Comparison of ENCODE assay signal across 14 mouse cellular contexts in the genomic region with DNA sequence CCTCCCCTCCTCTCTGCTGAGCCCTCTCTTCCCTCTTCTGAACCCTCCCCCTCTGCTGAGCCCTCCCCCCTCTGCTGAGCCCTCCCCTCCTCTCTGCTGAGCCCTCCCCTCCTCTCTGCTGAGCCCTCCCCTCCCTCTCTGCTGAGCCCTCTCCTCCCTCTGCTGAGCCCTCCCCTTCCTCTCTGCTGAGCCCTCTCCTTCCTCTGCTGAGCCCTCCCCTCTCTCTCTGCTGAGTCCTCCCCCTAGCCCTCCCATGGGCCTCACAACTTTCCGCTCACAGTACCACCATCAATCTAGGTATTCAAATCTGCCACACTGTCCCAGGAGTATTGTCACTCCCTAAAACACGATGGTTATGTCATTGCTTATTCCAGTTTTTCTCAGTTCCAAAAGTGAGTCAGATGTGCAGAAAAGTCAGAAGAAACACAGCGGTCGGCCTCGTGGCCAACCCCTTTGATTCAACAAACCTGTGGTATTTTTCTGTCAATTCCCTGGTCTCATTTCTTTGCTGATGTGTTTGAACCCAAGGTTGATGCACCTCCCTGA. TPM values are rescaled to one million over a fixed set of nuclear protein-coding genes. Genes with fewer than 3 reads are reported as not detected.
DNase-seq lines count a peak whose midpoint lies in the region; ATAC-seq lines count a peak whose summit lies in the region.
"Had no signal": no experiment of that assay in that cellular context is flagged by ENCODE, and none has a peak within 500 bp of the region (broad histone marks: within the 10 kb centered on the region; RNA-seq: fewer than 3 reads in every experiment).

No protein-coding gene starts in this region.

- no peak overlapping the region for H3K4me3 ChIP-seq in heart, embryonic 10.5 days
- no peak overlapping the region for H3K4me3 ChIP-seq in neural tube, embryonic 15.5 days (replicated peaks)
- H3K4me3 ChIP-seq: hindbrain, embryonic 13.5 days had no signal

- H3K27me3 ChIP-seq in heart, embryonic 10.5 days (ENCODE audit: insufficient read depth, poor library complexity, severe bottlenecking) = no peaks in the 10 kb centered on the region
- H3K27me3 ChIP-seq in neural tube, embryonic 15.5 days (replicated peaks) = no peaks in the 10 kb centered on the region
- H3K27me3 ChIP-seq: hindbrain, embryonic 13.5 days had no signal

- H3K27ac ChIP-seq in heart, embryonic 10.5 days = peak overlapping the region; percentile 38; the same call in 1 of the 2 replicates
- no peak overlapping the region for H3K27ac ChIP-seq in neural tube, embryonic 15.5 days (replicated peaks)
- H3K27ac ChIP-seq: hindbrain, embryonic 13.5 days; liver, embryonic 14.5 days had no signal

- no peak overlapping the region for H3K4me2 ChIP-seq in neural tube, embryonic 15.5 days
- H3K4me2 ChIP-seq: hindbrain, embryonic 13.5 days had no signal

- no peaks in the 10 kb centered on the region for H3K9me3 ChIP-seq in heart, embryonic 10.5 days
- no peaks in the 10 kb centered on the region for H3K9me3 ChIP-seq in neural tube, embryonic 15.5 days (replicated peaks)
- H3K9me3 ChIP-seq: hindbrain, embryonic 13.5 days had no signal

- no peak for ATAC-seq in neural tube, embryonic 15.5 days (ENCODE audit: low FRiP score)
- ATAC-seq in megakaryocyte, adult 5-6 weeks (ENCODE audit: poor library complexity, severe bottlenecking) = peak; percentile 80
- ATAC-seq: intestine, postnatal 0 days; midbrain, embryonic 16.5 days had no signal

- intact Hi-C loops in heart, postnatal 25 days (cut with DNase I) = no loop called here

- peaks cover 9% of the 10 kb centered on the region; the same call in 1 of the 2 replicates for H3K36me3 ChIP-seq in heart, embryonic 10.5 days
- H3K36me3 ChIP-seq in neural tube, embryonic 15.5 days = no peaks in the 10 kb centered on the region
- H3K36me3 ChIP-seq: hindbrain, embryonic 13.5 days had no signal

- DNase-seq in heart, embryonic 10.5 days (ENCODE audit: low spot score) = no peak
- DNase-seq in heart, postnatal 25 days (ENCODE audit: low spot score) = no peak
- peak; percentile 22 for DNase-seq in neural tube, embryonic 10.5 days (ENCODE audit: extremely low spot score, low spot score)
- DNase-seq in spleen, postnatal 36 days (ENCODE audit: low spot score in 2 of 2) = no peak
- no peak for DNase-seq in layer of hippocampus, adult 11-12 months (ENCODE audit: low spot score)
- DNase-seq in cerebellum, postnatal 36 days = no peak
- DNase-seq: cerebellum, adult 2 months; right cerebral cortex, postnatal 25 days had no signal

- no peak overlapping the region for H3K9ac ChIP-seq in neural tube, embryonic 15.5 days (replicated peaks)
- H3K9ac ChIP-seq: hindbrain, embryonic 13.5 days; liver, embryonic 14.5 days had no signal

- H3K4me1 ChIP-seq in heart, embryonic 10.5 days = peaks cover 3% of the 10 kb centered on the region; the same call in 1 of the 2 replicates
- H3K4me1 ChIP-seq in neural tube, embryonic 15.5 days = peaks cover 2% of the 10 kb centered on the region; the same call in 1 of the 2 replicates

- 84% methylated on average over 5 of the region's 5 CpGs for WGBS in heart, embryonic 10.5 days
- 62% methylated on average over 5 of the region's 5 CpGs for WGBS in neural tube, embryonic 15.5 days

RNA-seq across cellular contexts. Expression of gene Rtkn2, which starts 49.8 kb away (rescaled TPM):
- polyA plus RNA-seq in heart, embryonic 10.5 days (2016; fragmentation: Nextera tagmentation; extraction: Ambion mirVana) = 6.8 and 7.1 TPM in 2 replicates
- total RNA-seq in heart, postnatal 25 days (2021) = under 1 TPM; 0.13 to 0.36 TPM
- polyA plus RNA-seq in neural tube, embryonic 15.5 days (2015; fragmentation: Nextera tagmentation; extraction: Ambion mirVana) = 2.6 and 4.3 TPM in 2 replicates
- 4.1 and 5.3 TPM in 2 replicates for total RNA-seq in megakaryocyte, adult 5-6 weeks (2015)
- total RNA-seq in megakaryocyte, adult 5-6 weeks (2017) = 7.6 and 8.6 TPM in 2 replicates
